Mouse (Mus musculus) retina, postnatal 1 day (tissue): ENCODE measurements around the gene Zmiz1.

Experiments used
- DNase-seq: peaks from one replicate; pipeline ENCODE4 v3.0.0-alpha.2; 2012

Zmiz1 gene

GRCm38 (mm10) chr14:25459016-25459393, at the start of gene Zmiz1:
Zmiz1 (plus strand) TSS chr14:25459185.
- DNase-seq = peak; percentile 96

- DNase-seq = no peak
Observed at GRCm38 (mm10) chr14:25411848-25412527, 47.0 kb upstream of the Zmiz1 start.

DNA sequence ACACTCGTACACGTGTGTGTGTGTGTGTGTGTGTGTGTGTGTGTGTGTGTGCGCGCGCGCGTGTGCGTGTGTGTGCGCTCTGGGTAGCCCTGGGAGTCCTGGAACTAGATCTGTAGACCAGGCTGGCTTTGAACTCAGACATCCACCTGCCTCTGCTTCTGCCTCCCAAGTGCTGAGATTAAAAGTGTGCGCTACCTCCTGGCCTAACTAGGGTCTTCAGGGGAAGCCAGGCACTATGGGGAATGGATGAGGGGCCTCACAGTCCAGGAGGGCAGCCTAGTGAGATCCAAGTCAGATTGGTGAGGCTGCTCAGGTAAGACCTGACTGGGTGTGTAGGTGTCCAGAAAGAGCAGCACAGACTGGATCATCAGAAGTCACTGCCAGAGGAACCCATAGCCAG, 46.2 kb upstream of the Zmiz1 start:
- no peak for DNase-seq

GRCm38 (mm10) chr14:25413510-25413909, 45.5 kb upstream of the Zmiz1 start:
- no peak for DNase-seq

- DNase-seq = no peak
Observed at GRCm38 (mm10) chr14:25414115-25414514, 44.9 kb upstream of the Zmiz1 start.

DNA sequence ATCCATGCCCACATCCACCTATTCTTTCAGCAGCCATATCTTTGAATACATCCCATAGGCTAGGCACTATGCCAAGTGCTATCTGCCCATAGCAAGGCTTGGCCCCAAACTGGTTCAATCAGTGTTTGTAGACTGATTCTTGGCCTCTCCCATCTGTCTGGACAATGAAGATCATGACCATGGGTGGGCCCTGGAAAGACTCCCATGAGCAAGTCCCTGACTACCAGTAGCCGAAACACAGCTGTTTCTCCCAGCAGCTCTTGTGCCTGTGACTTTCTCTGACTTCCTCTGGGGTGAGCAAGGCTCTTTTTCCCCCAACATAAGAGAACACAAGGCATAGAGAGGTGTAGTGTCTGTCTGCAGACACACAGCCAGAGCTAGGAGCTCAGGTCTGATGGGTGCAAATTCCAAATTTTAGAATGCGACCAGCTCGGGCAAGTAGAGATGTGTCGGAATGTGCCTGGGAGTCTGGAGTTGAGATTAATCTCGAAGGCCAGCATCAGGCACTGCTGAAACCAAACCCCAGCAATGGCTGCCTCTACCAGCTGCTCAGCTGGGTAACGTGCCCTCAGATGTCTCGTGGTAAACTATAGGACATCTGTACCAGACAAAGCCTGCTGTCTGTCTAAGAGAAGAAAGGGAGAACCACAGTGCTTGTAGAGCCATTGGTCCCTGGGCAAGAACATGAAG, 38.8 kb upstream of the Zmiz1 start:
- no peak for DNase-seq

- DNase-seq = no peak
Observed at GRCm38 (mm10) chr14:25420987-25421386, 38.0 kb upstream of the Zmiz1 start.

DNA sequence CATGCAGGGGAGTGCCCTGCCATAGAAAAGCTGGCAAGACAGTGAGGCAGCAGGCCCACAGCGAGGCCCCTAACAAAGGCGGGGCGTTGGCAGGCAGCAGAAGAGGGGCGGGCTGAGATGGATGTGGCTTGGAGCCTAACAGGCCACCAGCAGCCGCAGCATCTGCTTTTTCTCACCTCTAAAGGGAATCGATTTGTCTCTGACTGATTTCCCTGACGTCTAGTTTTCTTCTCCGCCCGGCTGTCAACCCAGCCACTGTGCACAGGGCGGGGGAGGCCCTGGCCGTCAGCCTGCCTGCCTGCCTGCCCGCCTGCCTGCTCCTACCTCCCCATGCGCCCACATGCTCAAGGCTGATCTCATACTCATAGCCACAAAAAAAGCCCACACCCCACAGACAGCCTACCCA, 37.4 kb upstream of the Zmiz1 start:
- peak; percentile 61 for DNase-seq

GRCm38 (mm10) chr14:25422946-25423345, 36.0 kb upstream of the Zmiz1 start:
- no peak for DNase-seq

DNA sequence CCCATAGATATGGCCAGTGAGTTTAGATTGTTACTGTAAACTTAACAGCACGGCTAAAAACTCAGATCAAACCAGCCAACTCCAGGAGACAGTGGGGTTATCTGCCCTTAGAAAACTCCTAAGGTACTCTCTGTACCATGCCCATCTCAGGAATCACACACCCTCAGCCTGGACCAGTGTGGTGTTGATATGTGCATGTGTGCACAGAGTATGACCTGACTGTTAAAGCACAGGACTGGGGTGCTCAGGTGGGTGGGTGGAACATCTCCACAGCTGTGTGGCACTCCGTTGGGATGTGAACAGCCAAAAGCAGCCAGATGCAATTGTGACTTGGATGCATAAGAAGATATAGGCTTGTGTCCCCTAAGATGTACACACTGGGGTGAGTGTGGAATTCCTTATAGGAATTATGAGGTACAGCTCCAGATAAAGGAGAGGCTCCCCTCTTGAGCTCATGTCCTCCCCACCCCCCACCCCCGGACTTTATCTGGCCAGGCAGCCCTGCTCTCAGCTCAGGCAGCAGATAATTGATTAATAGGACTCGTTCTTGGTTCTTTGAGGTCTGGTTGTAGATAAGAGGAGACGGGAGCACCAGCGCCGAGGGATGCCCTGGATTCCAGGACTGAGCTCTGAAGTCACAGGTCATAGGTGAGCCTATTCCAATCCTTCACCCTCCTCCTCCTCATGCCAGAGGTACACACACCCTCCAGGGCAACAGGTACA, 35.1 kb upstream of the Zmiz1 start:
- no peak for DNase-seq

- no peak for DNase-seq
Observed at GRCm38 (mm10) chr14:25438255-25438654, 20.7 kb upstream of the Zmiz1 start.

GRCm38 (mm10) chr14:25440116-25440515, 18.9 kb upstream of the Zmiz1 start:
- DNase-seq = no peak

- DNase-seq = no peak
Observed at GRCm38 (mm10) chr14:25440777-25441176, 18.2 kb upstream of the Zmiz1 start.

DNA sequence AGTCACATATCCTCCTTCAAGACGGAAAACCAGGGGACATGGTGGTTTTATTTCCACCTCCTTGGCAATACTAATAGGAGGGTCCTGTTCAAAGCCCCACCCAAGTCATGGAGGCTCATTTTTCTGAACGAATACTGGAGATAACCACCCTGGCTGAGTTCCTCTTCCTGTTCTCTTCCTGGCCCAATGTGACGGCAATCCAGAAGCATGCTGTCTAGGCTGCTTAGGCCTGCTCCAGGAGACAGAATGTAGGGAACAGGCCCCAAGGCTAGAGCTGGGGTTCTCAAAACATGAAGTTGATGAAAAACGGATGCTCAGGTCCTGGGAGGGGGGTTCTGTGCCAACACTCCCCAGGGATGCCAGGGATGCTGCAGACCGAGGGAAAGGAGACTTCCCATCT, 17.5 kb upstream of the Zmiz1 start:
- DNase-seq = no peak

- DNase-seq = no peak
Observed at GRCm38 (mm10) chr14:25442676-25443075, 16.3 kb upstream of the Zmiz1 start.

DNA sequence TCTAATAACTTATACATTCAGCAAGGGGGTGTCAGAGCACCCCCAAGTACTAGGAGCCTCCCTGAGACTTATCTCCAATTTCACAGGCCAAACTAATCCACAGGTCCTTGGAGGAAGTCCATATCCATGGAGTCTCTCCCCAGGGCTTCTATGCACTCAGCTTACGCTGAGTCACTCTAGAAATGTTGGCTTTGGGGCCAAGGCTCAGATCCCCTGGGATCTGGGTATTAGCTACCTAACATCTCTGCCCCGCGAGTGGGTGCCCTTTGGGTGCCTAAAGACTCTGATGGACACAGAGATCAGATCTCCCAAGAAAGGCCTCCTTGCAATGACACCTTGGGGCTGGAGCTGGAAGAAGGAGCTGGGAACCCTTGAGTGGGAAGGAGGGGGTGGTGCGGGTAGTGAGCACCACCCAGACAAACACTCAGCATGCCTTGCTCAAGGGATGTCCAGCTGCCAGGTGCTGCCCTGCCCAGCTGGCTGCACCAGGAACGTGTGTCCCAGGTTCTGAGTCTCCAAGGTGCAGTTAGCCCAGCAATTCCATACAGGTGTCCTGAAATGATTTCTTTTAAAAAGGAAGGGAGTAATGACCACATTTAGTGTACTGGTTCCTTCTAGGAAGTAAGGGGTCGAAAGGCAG, 11.7 kb upstream of the Zmiz1 start:
- DNase-seq = no peak

DNA sequence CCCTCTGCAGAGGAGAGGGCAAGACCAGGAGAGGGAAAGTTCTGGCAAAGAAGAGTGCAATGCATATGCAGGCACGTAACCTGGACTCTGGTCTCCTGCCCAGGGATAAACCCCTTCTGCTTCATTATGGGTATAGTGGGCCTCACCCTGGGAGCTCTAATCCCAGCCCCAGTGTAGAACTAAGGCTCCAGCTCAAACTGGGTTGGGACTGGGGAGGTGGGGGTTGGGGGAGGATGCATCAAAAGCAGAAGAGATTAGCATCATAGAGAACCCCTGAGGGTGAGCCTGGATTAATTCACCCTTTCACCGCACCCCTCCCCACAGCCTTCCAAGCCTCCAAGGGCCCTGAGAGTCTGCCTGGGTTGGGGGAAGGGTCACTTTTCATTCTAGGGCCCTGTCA, 10.5 kb upstream of the Zmiz1 start:
- DNase-seq = peak; percentile 38

GRCm38 (mm10) chr14:25451099-25451667, 7.8 kb upstream of the Zmiz1 start:
- DNase-seq = no peak

DNA sequence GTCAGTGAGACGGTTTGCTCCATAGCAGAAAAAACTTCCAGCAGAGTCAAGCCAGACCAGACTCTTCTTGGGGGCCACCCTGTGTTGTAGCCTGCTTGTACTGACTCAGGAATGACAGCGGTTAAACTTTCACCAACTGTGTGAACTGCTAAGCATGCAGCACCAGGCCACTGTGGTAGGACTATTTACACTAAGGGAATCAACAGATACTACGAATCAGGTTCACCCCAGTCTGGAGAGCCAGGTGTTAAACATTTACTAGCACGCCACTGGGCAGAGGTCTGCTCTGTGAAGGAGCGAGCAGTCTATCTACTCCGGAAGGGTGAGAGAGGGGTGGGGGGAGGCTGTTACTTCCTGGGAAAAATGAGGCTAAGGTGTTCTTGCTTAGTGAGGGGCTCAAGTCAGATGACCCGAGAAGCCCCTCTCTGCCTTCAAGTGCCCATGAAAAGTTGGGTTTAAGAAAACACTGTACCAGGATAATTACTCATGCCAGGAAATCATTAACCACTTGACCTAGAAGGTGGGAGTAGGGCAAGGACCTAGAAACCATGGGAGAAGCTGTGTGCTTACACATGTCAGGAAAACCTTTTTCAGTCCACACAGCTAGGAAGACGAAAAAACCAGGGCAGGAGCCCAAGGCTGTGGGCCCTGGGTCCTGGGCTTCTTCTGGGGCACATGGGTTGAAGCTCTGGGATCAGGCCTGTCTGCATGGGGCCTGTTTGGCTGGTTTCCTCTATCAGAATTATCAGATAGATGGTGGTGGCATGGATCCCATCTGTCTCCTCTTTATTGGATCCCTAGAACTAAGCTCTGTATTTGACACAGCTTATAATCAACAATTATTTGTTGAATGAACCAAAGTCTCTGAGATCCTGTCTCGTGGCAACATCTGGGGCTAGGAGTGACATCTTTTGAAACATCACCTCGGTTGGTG, 7.0 kb upstream of the Zmiz1 start:
- DNase-seq = no peak

GRCm38 (mm10) chr14:25452633-25453025, 6.4 kb upstream of the Zmiz1 start:
- DNase-seq = no peak

- DNase-seq = no peak
Observed at GRCm38 (mm10) chr14:25454066-25454760, 4.8 kb upstream of the Zmiz1 start.
